Mouse (Mus musculus) CH12.LX (cell line): ENCODE measurements around the gene Rnf26.

Source experiments
- CTCF ChIP-seq, 2 experiments: IDR thresholded peaks in 1 of 2; conservative IDR thresholded peaks in 1 of 2; 2 replicates each; pipeline ENCODE4 v1.5.1; 2011 to 2012; ENCODE audit warnings: low read depth in 2 of 2, low read length in 2 of 2, improper control_type of control experiment in 1 of 2, inconsistent platforms in 1 of 2, mild to moderate bottlenecking in 1 of 2, moderate library complexity in 1 of 2
- ELF1 ChIP-seq: IDR thresholded peaks from 2 replicates; pipeline ENCODE4 v1.6.1; 2014; ENCODE audit warnings: low read depth, mild to moderate bottlenecking, inconsistent platforms, low read length, improper control_type of control experiment
- MAX ChIP-seq: IDR thresholded peaks from 2 replicates; pipeline ENCODE4 v1.6.1; 2011; ENCODE audit warnings: low read length, improper control_type of control experiment
- POLR2A ChIP-seq: IDR thresholded peaks from 2 replicates; pipeline ENCODE4 v1.6.1; 2011; ENCODE audit warnings: low read depth, mild to moderate bottlenecking, improper control_type of control experiment, low read length
- TBP ChIP-seq: conservative IDR thresholded peaks from 2 replicates; pipeline ENCODE4 v1.6.1; 2011; ENCODE audit warnings: low read depth, low read length, improper control_type of control experiment
- ZNF384 ChIP-seq: IDR thresholded peaks from 2 replicates; pipeline ENCODE4 v1.6.1; 2012; ENCODE audit warnings: low read depth, low read length, improper control_type of control experiment, inconsistent platforms

GRCm38 (mm10) chr9:44079997-44080780 lies 33.1 kb downstream of the Rnf26 start:
- TF ChIP-seq MAX (no peak), ZNF384 (no peak), CTCF (conservative IDR thresholded peaks at IDR 0.05 in 1 of 2, IDR thresholded peaks at IDR 0.05 in 1 of 2; ENCODE audit: low read depth in 2 of 2, low read length in 2 of 2) (no peak), ELF1 (no peak), TBP (no peak), POLR2A (no peak)
